Mouse (Mus musculus): ENCODE data around the gene Evi5.

The Evi5 gene

DNA sequence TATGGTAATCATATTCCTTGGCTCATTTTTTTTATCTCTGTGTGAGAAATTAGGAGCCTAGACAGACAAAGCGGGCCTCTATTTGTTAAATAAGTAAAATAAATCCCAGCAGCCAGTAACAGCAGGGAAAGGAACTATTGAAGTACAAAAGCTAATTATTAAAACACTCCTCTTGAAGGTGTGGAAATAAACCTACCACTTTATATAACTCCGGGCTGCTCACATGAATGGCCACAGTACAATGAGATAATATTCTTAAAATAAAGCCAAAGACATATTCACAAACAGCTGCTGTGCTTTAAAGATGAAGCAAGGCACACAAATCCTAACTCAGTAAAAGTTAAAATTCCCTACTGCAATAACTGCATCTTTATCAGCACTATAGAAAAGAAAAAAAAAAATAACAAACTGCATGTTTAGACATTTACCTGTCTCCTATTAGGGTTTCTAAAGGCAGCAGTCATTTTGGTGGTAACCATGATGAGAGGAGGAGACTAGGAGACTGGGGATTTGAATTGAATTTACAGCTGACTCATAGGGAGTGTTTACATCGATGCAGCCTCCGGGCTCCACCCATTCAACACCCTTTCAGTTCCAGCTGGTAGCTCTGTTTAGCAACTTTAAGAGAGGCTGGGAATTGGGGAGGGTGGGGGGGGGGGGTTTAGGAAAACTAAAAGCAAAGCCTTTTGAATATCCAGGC lies at the start of gene Evi5:
Evi5 (minus strand) TSS at position 547 of the 700 bp plus-strand sequence.
- peak; percentile 46 for DNase-seq (ENCODE audit: low read depth, low spot score)

DNA sequence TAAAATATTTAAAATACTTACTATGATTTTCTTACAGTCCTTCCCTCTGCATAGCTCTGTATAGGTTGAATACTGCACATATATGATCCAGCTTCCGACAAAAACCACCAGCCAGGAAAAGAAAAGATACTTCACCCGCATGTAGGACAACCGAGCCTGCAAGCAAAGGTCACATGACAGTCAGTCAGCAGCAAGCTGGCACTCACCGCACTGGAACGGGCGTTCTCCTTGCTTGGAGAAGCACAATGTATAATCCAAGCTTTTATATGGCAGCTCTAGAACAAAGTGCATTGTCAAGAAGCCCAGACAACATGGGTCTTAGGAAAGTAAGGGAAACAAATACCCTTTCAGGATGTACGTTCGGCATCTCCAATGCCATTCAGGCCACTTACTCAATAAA lies 49.7 kb upstream of the Evi5 start:
- no peak for DNase-seq (ENCODE audit: low read depth, low spot score)

DNA sequence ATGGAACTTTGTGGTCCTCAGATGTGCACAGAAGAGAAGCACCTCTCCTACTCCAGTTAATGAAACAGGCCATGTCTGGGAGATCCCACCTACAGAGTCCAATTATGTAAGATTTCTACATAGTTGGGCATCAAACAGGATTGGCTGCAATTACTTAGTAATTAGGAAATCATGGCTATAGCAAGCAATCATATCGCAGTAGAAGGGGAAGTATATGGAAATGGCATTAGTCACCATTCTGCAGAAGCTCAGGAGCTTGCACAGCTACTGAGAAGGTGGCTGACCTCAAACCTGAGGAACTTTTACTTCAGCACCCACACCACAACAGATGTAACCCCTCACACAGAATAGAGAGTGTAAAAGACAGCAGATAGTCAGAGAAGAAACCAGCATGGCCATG lies 47.9 kb upstream of the Evi5 start:
- no peak for DNase-seq (ENCODE audit: low read depth, low spot score)

DNA sequence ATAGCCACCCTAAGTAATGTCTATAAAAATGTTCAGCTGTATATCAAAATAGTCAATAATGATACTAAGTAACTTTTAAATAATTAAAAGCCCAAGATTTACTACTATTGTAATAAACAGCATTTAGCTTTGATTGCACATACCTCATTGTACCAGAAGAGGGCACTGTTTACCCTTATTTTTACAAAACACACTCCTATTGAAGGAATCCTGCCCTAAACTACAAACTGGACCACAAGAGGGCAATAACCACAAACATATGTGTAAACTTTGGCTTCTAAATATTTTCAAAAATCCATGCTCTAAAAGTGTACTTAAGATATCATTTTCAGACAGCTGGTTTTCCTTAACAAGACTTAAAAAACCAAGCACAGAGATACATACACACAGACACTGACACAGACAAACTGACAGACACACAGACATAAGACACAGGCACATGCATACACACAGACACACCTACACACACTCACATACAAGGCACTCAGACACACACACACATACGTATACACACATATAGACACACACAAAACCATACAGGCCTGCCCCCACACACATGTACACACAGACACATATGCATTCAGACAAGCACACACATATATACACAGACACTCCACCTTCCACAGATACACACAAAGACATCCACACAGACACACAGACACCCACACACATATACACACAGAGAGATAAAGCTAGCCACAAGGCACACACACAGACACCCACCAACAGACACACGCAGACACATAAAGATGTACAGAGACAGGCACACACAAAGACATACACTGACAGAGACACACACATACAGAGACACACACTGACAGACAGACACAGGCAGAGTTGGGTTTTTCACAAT lies 46.7 kb upstream of the Evi5 start:
- peak; percentile 70 for DNase-seq (ENCODE audit: low read depth, low spot score)

DNA sequence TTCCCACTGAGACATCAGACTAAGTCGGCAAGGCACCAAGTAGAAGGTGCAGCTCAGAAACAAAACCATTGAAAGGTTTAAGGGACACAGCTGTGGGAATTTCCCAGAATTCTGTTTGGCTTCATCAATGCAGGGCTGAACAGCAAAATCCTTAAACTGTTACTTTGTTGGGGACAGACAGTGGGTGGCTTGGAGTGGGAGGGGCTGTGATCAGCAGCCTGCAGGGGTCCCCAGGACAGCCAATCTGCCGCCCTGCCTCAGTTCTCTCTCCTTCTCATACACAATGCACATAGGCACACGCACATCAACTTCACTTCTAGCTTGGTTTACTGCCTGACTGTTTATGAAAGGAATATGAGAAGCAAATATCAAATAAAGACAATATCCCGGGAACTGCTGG lies 40.4 kb upstream of the Evi5 start:
- DNase-seq (ENCODE audit: low read depth, low spot score), result no peak

DNA sequence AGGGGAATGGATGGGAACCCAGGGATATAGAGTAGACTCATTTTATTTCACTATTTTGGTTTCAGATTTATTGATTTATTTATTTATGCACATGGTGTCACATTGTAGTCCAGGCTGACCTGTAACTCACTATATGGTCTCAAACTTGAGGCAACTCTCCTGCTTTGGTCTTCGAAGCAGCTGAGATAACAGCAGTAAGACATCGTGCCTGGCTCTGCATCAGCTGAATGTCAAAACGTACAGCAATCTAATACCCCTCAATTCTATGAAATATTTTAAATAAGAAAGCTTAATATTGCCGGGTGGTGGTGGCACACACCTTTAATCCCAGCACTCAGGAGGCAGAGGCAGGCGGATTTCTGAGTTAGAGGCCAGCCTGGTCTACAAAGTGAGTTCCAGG lies 36.1 kb upstream of the Evi5 start:
- no peak for DNase-seq (ENCODE audit: low read depth, low spot score)

DNA sequence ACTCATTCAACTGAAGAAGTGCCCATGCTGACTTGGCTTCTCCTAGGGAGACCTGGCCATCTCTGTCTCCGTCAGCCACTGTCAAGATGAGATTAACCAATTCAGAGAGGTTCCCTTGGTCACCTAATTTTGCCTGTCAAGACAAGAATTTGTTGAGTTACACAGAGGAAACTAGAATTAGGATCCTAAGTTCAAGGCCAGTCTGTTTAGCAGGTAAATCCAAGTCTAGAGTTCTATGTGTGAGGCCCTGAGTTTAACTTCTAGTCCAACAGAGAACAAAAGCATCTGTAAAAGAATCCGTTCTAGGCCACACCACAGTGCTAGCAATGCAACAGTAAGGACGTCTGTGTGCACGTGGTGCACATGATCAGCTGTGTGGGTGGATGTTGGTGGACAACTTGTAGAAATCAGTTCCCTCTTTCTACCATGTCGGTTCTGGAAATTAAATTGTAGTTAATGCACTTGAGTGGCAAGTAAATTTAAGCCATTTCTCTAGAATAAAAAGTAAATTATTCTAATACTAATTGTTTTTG lies 35.2 kb upstream of the Evi5 start:
- peak; percentile 56 for DNase-seq (ENCODE audit: low read depth, low spot score)

GRCm38 (mm10) chr5:107909668-107910067 lies 34.8 kb upstream of the Evi5 start:
- no peak for DNase-seq (ENCODE audit: low read depth, low spot score)

DNA sequence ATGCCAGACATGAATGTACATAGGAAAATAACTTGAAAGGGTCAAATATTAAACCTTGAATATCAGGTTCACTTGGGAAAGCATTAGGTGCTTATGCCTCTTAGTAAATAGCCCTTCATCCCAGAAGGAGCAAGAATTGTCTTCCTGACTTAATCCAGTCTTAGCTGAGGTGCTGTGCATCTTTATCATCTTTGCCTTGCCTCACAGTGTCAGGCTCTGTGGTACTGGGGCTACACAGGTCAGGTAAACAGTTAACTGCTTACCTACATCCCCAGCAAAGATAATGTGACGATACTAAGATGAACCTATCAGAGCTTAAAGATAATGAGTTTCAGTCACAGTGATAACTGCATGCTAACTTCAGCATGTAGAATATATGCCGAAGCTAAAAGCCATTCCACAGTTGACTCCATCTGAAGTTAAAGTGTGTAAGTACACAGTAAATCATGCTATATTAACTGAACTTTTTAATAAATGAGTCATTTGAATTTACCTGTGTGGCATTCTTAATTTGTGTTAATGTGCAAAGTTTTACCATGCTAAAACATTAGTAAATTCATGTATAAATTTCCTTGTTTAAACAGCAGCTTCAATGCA lies 33.7 kb upstream of the Evi5 start:
- no peak for DNase-seq (ENCODE audit: low read depth, low spot score)

DNA sequence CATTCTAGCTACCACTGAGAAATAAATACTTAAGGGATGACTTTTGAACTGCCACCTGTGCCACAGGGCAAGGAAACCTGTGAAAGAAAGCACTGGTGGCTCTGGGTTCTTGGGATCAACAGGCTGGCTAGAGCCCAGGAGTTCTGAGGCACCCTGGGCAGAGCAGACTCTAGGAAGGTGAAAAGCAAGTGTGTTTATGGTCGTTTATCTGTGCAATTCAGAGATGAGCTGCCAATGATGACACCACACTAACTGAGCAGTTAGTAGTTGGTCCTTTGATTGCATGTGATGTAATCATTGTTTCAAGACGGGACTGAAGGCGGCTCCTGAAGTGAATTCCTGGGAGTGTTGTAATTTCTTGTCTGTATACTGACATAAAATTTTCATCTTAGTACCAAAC lies 29.4 kb upstream of the Evi5 start:
- no peak for DNase-seq (ENCODE audit: low read depth, low spot score)

GRCm38 (mm10) chr5:107901014-107901615 lies 26.2 kb upstream of the Evi5 start:
- DNase-seq (ENCODE audit: low read depth, low spot score), result no peak

DNA sequence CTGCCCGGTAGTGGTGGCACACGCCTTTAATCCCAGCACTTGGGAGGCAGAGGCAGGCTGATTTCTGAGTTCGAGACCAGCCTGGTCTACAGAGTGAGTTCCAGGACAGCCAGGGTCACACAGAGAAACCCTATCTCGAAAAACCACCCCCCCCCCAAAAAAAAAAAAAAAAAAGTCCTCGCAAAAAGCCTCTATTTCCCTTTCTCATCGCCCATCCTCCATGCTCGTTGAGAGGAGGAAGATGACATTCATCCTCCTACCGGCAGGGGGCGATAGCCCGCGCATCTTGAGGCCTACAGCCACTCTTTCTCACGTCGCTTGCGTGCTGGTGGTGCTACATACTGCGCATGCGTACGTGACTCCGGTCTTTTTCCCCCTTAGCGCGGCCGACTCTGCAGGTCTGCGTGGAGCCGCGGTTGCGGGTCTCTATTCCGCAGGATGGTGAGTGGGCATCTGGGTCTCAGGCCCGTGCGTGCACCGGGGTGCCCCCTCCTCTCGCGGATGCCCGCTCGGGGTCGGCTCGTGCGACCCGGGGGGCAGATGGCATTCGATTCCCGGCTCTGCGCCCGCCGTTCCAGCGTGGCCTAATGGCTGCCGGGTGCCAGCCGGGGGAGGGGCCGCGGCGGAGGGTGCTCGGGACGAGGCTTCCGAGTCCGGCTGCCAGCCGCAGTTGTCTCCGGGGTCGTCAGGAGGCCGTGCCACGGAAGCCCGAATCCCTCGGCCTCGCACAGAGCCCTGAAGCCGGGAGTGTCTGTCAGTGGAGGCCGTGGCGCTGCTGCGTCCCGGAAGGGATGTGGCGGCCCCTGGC lies 25.5 kb upstream of the Evi5 start, which contains the start of gene Rpl5:
Rpl5 (plus strand) TSS at position 297 of the 808 bp plus-strand sequence.
- peak; percentile 98 for DNase-seq (ENCODE audit: low read depth, low spot score)

DNA sequence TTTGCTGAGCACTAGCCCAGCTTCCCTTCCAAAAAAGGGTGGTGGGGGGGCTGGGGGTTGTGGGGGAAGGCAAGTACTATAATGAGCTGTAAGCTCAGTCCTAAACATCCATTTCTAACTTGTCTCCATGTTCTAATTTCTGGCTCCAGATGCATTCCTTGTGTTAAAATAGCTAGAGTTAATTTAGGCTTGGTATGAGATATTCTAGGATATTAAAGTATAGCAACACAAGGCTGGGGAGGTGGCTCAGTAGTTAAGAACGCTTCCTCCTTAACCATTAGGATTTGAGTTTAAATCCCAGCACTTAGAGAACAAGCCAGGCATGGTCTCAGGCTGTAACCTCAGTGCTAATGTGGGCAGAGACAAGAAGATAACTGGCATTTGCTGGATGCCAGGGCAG lies 21.4 kb upstream of the Evi5 start:
- DNase-seq (ENCODE audit: low read depth, low spot score), result no peak

GRCm38 (mm10) chr5:107894676-107895075 lies 19.8 kb upstream of the Evi5 start:
- no peak for DNase-seq (ENCODE audit: low read depth, low spot score)

GRCm38 (mm10) chr5:107891515-107891914 lies 16.6 kb upstream of the Evi5 start:
- peak; percentile 62 for DNase-seq (ENCODE audit: low read depth, low spot score)

DNA sequence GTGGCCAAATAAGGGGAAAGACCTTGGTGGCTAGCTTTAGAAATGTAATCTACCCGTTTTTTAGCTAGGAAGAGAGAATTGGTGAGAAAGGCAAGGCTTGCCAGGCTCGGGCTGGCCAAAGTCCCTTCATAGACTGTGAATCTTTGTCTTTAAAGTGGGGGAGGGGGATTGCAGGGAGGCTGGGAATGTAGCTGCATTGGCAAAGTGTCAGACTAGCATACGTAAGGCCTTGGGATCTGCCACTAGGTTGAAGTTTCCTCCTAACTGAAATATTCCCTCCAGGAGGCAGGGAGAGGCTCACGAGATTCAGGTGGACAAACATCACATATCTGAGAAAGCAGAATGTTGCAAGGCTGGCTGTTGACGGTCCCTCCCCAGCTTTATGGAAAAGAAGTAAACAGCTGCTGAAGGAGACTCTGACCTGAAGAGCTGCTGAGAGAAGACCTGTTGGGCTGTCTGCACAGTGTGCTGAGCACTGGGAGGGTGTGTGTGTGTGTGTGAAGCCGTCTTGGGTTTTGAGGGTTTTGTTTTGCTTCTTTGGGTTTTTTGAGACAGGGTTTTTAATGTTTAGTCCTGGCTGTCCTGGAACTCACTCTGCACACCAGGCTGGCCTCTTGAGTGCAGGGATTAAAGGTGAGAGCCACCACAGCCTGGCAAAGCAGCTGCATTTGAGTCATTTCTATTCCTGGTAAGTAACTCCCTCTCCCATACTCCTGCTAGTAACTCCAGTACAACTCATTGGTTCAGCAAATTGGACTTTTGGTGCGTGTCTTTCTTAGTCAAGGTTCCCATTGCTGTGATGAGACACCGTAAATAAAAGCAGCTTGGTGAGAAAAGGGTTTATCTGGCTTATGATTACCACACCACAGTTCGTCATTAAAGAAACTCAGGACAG lies 15.3 kb upstream of the Evi5 start:
- no peak for DNase-seq (ENCODE audit: low read depth, low spot score)

GRCm38 (mm10) chr5:107880710-107881109 lies 5.8 kb upstream of the Evi5 start:
- DNase-seq (ENCODE audit: low read depth, low spot score), result no peak

- DNase-seq (ENCODE audit: low read depth, low spot score), result peak; percentile 32
Measured at GRCm38 (mm10) chr5:107877053-107877452, 2.1 kb upstream of the Evi5 start.

GRCm38 (mm10) chr5:107875261-107875611 lies 329 bp upstream of the Evi5 start:
- DNase-seq (ENCODE audit: low read depth, low spot score), result no peak

- DNase-seq (ENCODE audit: low read depth, low spot score), result no peak
Measured at GRCm38 (mm10) chr5:107873886-107874302, 1.0 kb downstream of the Evi5 start.

Data from ZHBTc4 (cell line).